Mouse (Mus musculus): ENCODE results near the gene Hp1bp3.

- TF ChIP-seq CTCF (IDR thresholded peaks at IDR 0.05; ENCODE audit: control insufficient read depth, insufficient read depth, insufficient replicate concordance, low read depth, low read length) = no peak
- TF ChIP-seq POLR2A (IDR thresholded peaks at IDR 0.05; ENCODE audit: control insufficient read depth, low read depth, low read length) = no peak
Observed at GRCm38 (mm10) chr4:138185961-138186360, 30.1 kb upstream of the Hp1bp3 start.

Data from testis, adult 2 months (tissue).